Mouse (Mus musculus): ENCODE data around the gene Gmppa. TPM values are rescaled to one million over a fixed set of nuclear protein-coding genes. Genes with fewer than 3 reads are reported as not detected.

Gmppa gene
- total and polyA plus RNA-seq, 2 experiments = 18.3 to 86.4 TPM

DNA sequence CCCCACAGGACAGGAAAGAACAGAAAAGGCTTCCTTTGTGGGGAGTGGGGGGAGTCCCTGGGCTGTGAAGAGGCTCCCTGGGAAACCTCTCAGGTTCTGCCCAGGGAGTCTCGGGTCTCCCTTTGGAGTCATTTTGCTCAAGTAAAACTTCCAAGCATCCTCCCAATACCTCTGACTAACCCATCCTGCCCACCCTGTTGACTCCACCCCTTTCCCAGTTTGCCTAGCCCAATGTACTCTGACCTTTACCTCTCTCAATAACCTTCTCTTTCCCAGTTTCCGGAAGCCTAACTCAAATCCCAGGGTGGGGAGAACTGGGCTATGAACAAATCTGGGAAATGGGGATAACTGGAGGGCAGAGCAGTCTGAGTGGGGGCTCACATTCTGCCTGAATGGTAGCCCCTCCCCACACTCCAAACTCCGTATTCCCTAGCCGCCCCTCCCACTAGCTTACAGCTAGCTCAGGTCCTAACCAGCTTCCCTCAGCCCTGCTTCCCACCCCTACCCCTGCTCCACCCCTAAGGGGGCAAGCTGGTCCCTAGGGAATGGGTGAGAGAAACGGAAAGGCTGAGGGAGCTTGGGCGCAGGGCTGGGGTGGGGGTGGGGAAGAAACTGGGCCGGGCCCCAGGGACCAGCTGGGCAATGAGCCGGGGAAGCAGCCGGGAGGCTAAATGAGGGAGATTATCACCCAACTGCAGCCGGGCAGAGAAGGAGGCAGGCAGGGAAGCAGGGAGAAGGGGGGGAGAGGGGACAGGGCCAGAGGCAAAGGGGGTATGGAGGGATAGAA lies 11.7 kb downstream of the Gmppa start:
- Histone ChIP-seq H3K4me1 (ENCODE audit: control insufficient read depth, insufficient read depth, low read length) (peaks cover 3% of the 10 kb centered on the region; the same call in 1 of the 2 replicates), H3K9ac (ENCODE audit: low read depth, low read length) (0 out of 2 replicates have a peak overlapping the region, but pooled peaks have one; percentile 15), H3K27ac (replicated peaks; ENCODE audit: insufficient read depth, low read depth, low read length) (no peak overlapping the region), H3K79me2 (ENCODE audit: control insufficient read depth, insufficient read depth, low read length) (no peaks in the 10 kb centered on the region), H3K36me3 (ENCODE audit: control insufficient read depth, insufficient read depth, low read length) (no peaks in the 10 kb centered on the region), H3K4me3 (ENCODE audit: insufficient read depth, low read depth, low read length) (peak overlapping the region; percentile 11; the same call in 1 of the 2 replicates), H3K27me3 (ENCODE audit: control insufficient read depth, insufficient read depth, low read length) (peaks cover 17% of the 10 kb centered on the region)
- WGBS = 7% methylated on average over 10 of the region's 10 CpGs
- TF ChIP-seq CTCF (IDR thresholded peaks at IDR 0.05; ENCODE audit: low read depth, low read length) (no peak), POLR2A (IDR thresholded peaks at IDR 0.05; ENCODE audit: extremely low read depth, insufficient read depth, low read length) (no peak)
- peak; percentile 17 for DNase-seq (ENCODE audit: extremely low read depth, low read depth, low spot score)

- Histone ChIP-seq H3K27me3 (ENCODE audit: control insufficient read depth, insufficient read depth, low read length) (peaks cover 17% of the 10 kb centered on the region), H3K36me3 (ENCODE audit: control insufficient read depth, insufficient read depth, low read length) (no peaks in the 10 kb centered on the region), H3K27ac (replicated peaks; ENCODE audit: insufficient read depth, low read depth, low read length) (no peak overlapping the region), H3K9ac (ENCODE audit: low read depth, low read length) (no peak overlapping the region), H3K79me2 (ENCODE audit: control insufficient read depth, insufficient read depth, low read length) (no peaks in the 10 kb centered on the region), H3K4me3 (ENCODE audit: insufficient read depth, low read depth, low read length) (no peak overlapping the region), H3K4me1 (ENCODE audit: control insufficient read depth, insufficient read depth, low read length) (peaks cover 3% of the 10 kb centered on the region; the same call in 1 of the 2 replicates)
- 18% methylated on average over 7 of the region's 7 CpGs for WGBS
- DNase-seq (ENCODE audit: extremely low read depth, low read depth, low spot score) = no peak
- TF ChIP-seq POLR2A (IDR thresholded peaks at IDR 0.05; ENCODE audit: extremely low read depth, insufficient read depth, low read length) (no peak), CTCF (IDR thresholded peaks at IDR 0.05; ENCODE audit: low read depth, low read length) (no peak)
These were observed 12.3 kb downstream of the Gmppa start for GRCm38 (mm10) chr1:75448052-75448431.

GRCm38 (mm10) chr1:75448937-75449336 lies 13.2 kb downstream of the Gmppa start:
- H3K36me3 ChIP-seq (ENCODE audit: control insufficient read depth, insufficient read depth, low read length) = no peaks in the 10 kb centered on the region
- H3K27me3 ChIP-seq (ENCODE audit: control insufficient read depth, insufficient read depth, low read length) = peaks cover 17% of the 10 kb centered on the region
- no peak overlapping the region for H3K9ac ChIP-seq (ENCODE audit: low read depth, low read length)
- H3K79me2 ChIP-seq (ENCODE audit: control insufficient read depth, insufficient read depth, low read length) = no peaks in the 10 kb centered on the region
- 9% methylated on average over 14 of the region's 14 CpGs for WGBS
- DNase-seq (ENCODE audit: extremely low read depth, low read depth, low spot score) = no peak
- TF ChIP-seq POLR2A (IDR thresholded peaks at IDR 0.05; ENCODE audit: extremely low read depth, insufficient read depth, low read length) (no peak), CTCF (IDR thresholded peaks at IDR 0.05; ENCODE audit: low read depth, low read length) (no peak)
- H3K4me3 ChIP-seq (ENCODE audit: insufficient read depth, low read depth, low read length) = no peak overlapping the region
- H3K27ac ChIP-seq (replicated peaks; ENCODE audit: insufficient read depth, low read depth, low read length) = no peak overlapping the region
- peaks cover 3% of the 10 kb centered on the region; the same call in 1 of the 2 replicates for H3K4me1 ChIP-seq (ENCODE audit: control insufficient read depth, insufficient read depth, low read length)

DNA sequence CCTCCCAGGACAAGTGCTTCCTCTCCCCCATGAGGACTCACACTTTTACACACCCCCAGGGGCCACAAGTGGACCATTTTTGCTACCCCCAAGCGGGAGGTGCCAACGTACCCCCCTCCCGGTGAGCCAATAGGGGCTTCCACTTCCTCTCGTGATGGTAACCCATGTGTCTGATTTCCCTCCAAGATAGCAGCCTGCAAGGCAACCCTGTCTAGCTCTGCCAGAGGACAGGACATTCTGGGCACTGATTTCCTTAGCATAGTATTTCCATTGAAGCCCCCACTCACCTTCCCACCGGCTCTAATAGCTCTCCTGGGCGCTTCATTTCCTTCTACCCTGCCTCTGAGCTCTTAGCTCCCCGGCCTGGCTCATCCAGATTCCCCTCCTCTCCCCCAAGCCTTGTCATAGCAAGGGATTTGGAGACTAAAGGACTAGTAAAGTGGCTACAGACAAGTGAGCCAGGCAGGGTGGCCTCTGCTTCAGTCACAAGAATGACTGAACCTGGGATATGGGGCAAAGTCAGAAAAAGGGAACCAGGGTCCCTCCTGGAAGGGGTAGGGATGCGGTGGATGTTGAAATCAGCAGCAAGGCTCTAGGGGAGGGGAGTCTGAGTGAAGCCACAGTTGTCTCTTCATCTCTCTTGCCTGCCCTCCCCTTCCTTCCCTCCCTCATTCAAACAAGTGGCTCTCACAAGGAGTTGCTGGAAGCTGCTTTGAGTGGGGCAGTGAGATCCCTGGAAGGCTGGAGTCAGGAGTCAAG lies 13.8 kb downstream of the Gmppa start:
- Histone ChIP-seq H3K79me2 (ENCODE audit: control insufficient read depth, insufficient read depth, low read length) (no peaks in the 10 kb centered on the region), H3K27ac (replicated peaks; ENCODE audit: insufficient read depth, low read depth, low read length) (no peak overlapping the region), H3K9ac (ENCODE audit: low read depth, low read length) (no peak overlapping the region), H3K27me3 (ENCODE audit: control insufficient read depth, insufficient read depth, low read length) (peaks cover 17% of the 10 kb centered on the region), H3K4me3 (ENCODE audit: insufficient read depth, low read depth, low read length) (no peak overlapping the region), H3K36me3 (ENCODE audit: control insufficient read depth, insufficient read depth, low read length) (no peaks in the 10 kb centered on the region), H3K4me1 (ENCODE audit: control insufficient read depth, insufficient read depth, low read length) (peaks cover 3% of the 10 kb centered on the region; the same call in 1 of the 2 replicates)
- TF ChIP-seq POLR2A (IDR thresholded peaks at IDR 0.05; ENCODE audit: extremely low read depth, insufficient read depth, low read length) = no peak
- no peak for TF ChIP-seq CTCF (IDR thresholded peaks at IDR 0.05; ENCODE audit: low read depth, low read length)
- 9% methylated on average over 8 of the region's 8 CpGs for WGBS
- no peak for DNase-seq (ENCODE audit: extremely low read depth, low read depth, low spot score)

DNA sequence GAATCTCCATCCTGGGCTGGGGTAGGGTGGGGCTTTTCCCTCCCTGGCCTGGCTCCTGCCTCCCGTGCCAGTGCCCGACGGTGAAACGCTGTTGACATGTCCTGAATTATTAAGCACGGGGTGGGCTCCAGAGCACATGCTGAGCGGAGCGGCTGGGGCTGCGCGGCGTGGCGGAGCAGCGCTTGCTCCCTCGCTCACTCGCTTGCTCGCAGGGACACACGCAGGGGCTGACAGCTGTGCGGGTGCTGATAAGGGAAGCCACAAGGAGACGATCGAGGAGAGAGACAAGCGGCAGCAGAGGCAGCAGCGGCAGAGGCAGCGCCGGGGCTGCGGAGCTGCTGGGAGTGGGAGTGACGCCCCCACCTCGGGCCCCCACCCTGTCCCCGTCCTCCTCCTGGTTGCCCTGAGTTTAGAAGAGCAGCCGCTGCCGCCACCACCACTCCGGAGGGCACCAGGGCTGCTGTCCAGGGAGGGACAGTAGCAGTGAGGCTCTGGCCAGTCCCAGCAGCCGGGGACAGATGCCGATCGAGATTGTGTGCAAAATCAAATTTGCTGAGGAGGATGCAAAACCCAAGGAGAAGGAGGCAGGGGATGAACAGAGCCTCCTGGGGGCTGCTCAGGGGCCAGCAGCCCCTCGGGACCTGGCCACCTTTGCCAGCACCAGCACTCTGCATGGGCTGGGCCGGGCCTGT lies 14.7 kb downstream of the Gmppa start, which contains the start of gene Asic4:
Gene Asic4, plus strand, starts transcription at position 123 of the 692 bp plus-strand sequence.
- peaks cover 18% of the 10 kb centered on the region for H3K27me3 ChIP-seq (ENCODE audit: control insufficient read depth, insufficient read depth, low read length)
- H3K9ac ChIP-seq (ENCODE audit: low read depth, low read length) = no peak within 1 kb of the TSS
- H3K79me2 ChIP-seq (ENCODE audit: control insufficient read depth, insufficient read depth, low read length) = no peaks in the 10 kb centered on the region
- WGBS = 4% methylated on average over 35 of the region's 35 CpGs
- no peaks in the 10 kb centered on the region for H3K36me3 ChIP-seq (ENCODE audit: control insufficient read depth, insufficient read depth, low read length)
- H3K4me3 ChIP-seq (ENCODE audit: insufficient read depth, low read depth, low read length) = no peak within 1 kb of the TSS
- peaks cover 3% of the 10 kb centered on the region; the same call in 1 of the 2 replicates for H3K4me1 ChIP-seq (ENCODE audit: control insufficient read depth, insufficient read depth, low read length)
- TF ChIP-seq CTCF (IDR thresholded peaks at IDR 0.05; ENCODE audit: low read depth, low read length) (no peak), POLR2A (IDR thresholded peaks at IDR 0.05; ENCODE audit: extremely low read depth, insufficient read depth, low read length) (no peak)
- DNase-seq (ENCODE audit: extremely low read depth, low read depth, low spot score) = no peak
- no peak within 1 kb of the TSS for H3K27ac ChIP-seq (replicated peaks; ENCODE audit: insufficient read depth, low read depth, low read length)
